8 mouse cellular contexts compared by ENCODE assay signal in genomic region chr14:15881284-15881683, GRCm38 (mm10).
A peak's percentile ranks its signal among the peaks of the same experiment; 100 is the strongest.
DNase-seq lines count a peak whose midpoint lies in the region; ATAC-seq and TF ChIP-seq lines count a peak whose summit lies in the region.

No protein-coding gene starts in this region.

- H3K9ac ChIP-seq in kidney, embryonic 16.5 days (replicated peaks; ENCODE audit: low read length), result no peak overlapping the region

- H3K27me3 ChIP-seq in kidney, embryonic 16.5 days (ENCODE audit: insufficient read depth, low read length), result no peaks in the 10 kb centered on the region
- no peaks in the 10 kb centered on the region for H3K27me3 ChIP-seq in G1E (ENCODE audit: insufficient read depth, low read length)

- peak; percentile 19; the same call in 1 of the 2 replicates for TF ChIP-seq CTCF in G1E (IDR thresholded peaks at IDR 0.05; ENCODE audit: low read depth, low read length)

- peak; percentile 1 to 29 for DNase-seq in kidney, adult 8-10 months
- DNase-seq in G1E (ENCODE audit: low spot score), result no peak
- peak; percentile 37 for DNase-seq in cerebellum, adult 9-10 months
- peak; percentile 9 to 12 for DNase-seq in layer of hippocampus, postnatal 14 days (ENCODE audit: low spot score in 2 of 2)
- DNase-seq in retina, embryonic 14.5 days (ENCODE audit: low spot score), result peak; percentile 23
- DNase-seq in yolk sac, embryonic 10.5 days (ENCODE audit: low spot score), result no peak

- H3K4me1 ChIP-seq in kidney, embryonic 16.5 days (ENCODE audit: insufficient read depth, low read length), result no peaks in the 10 kb centered on the region
- no peaks in the 10 kb centered on the region for H3K4me1 ChIP-seq in G1E (ENCODE audit: insufficient read depth, low read depth, low read length)

- no peak overlapping the region for H3K4me3 ChIP-seq in kidney, embryonic 16.5 days (ENCODE audit: low read length)
- no peak overlapping the region for H3K4me3 ChIP-seq in G1E (ENCODE audit: low read depth, low read length)

- H3K27ac ChIP-seq in kidney, embryonic 16.5 days (ENCODE audit: low read length), result no peak overlapping the region

- WGBS in kidney, embryonic 16.5 days, result 42% methylated on average over 1 of the region's 1 CpGs

- ATAC-seq in kidney, embryonic 16.5 days (ENCODE audit: low FRiP score, low TSS enrichment), result no peak
- no peak for ATAC-seq in G1E (ENCODE audit: extremely low read depth, insufficient number of reproducible peaks, low FRiP score, poor library complexity, severe bottlenecking)
- peak; percentile 40; the same call in 1 of the 2 replicates for ATAC-seq in granulocyte monocyte progenitor cell, adult 5-6 weeks (replicated peaks; ENCODE audit: poor library complexity, severe bottlenecking)

- no peaks in the 10 kb centered on the region for H3K36me3 ChIP-seq in kidney, embryonic 16.5 days (ENCODE audit: insufficient read depth, low read length)
- H3K36me3 ChIP-seq in G1E (replicated peaks), result no peaks in the 10 kb centered on the region

- H3K4me2 ChIP-seq in kidney, embryonic 16.5 days (replicated peaks; ENCODE audit: low read depth, low read length), result no peak overlapping the region

- H3K9me3 ChIP-seq in kidney, embryonic 16.5 days (ENCODE audit: low read length), result no peaks in the 10 kb centered on the region
- H3K9me3 ChIP-seq in G1E (replicated peaks), result no peaks in the 10 kb centered on the region

Comparison
In these comparisons a context has a peak if more than half of its experiments do, and no peak if none do; other contexts are left out.
1. DNase-seq: peak in kidney, adult 8-10 months (2 of 2), cerebellum, adult 9-10 months (single experiment), layer of hippocampus, postnatal 14 days (2 of 2) and retina, embryonic 14.5 days (single experiment); none in G1E (single experiment) and yolk sac, embryonic 10.5 days (single experiment).